Mouse (Mus musculus) frontal cortex, postnatal 25 days (tissue): ENCODE data around the gene Abhd13.

Source experiments
- DNase-seq, 2 experiments: peaks; one replicate each; pipeline ENCODE4 v3.0.0; 2022; ENCODE audit warnings: low spot score in 2 of 2

Abhd13 gene

GRCm38 (mm10) chr8:10016252-10016651 lies 38.7 kb downstream of the Abhd13 start:
- DNase-seq, result no peak

GRCm38 (mm10) chr8:10017231-10017630 lies 39.7 kb downstream of the Abhd13 start:
- no peak for DNase-seq

GRCm38 (mm10) chr8:10030320-10031060 lies 53.0 kb downstream of the Abhd13 start:
- no peak for DNase-seq

- DNase-seq, result no peak
Observed at GRCm38 (mm10) chr8:10031177-10031576, 53.7 kb downstream of the Abhd13 start.

GRCm38 (mm10) chr8:10040866-10041265 lies 63.4 kb downstream of the Abhd13 start:
- DNase-seq, result no peak
